Mouse (Mus musculus) embryonic facial prominence, embryonic 14.5 days (tissue): ENCODE data around the gene Fntb. TPM values are rescaled to one million over a fixed set of nuclear protein-coding genes. Genes with fewer than 3 reads are reported as not detected.
A peak's percentile ranks its signal among the peaks of the same experiment; 100 is the strongest.
"Not testable (repeated sequence)": the region's sequence is repeated elsewhere in the genome, so short reads cannot be mapped to it uniquely, and the experiment has no call there.

Source experiments
- ATAC-seq: fragments of 200-750 bp; cut with Nextera tagmentation; 2 replicates; pipeline ENCODE4 v1.8.0; 2017; ENCODE audit warnings: low read depth, moderate number of reproducible peaks, moderate TSS enrichment
- DNase-seq: peaks from one replicate; pipeline ENCODE4 v3.0.0-alpha.2; 2015; ENCODE audit warnings: low spot score
- H3K27ac ChIP-seq: fragments of 300-500 bp; sonication (generic); replicated peaks from 2 replicates; pipeline ENCODE4 v1.5.1; 2014; ENCODE audit warnings: low read depth, mild to moderate bottlenecking, low read length, moderate library complexity
- H3K27me3 ChIP-seq: fragments of 300-500 bp; sonication (generic); replicated peaks from 2 replicates; pipeline ENCODE4 v1.6.1; 2014; ENCODE audit warnings: low read length; ENCODE audit not compliant: control insufficient read depth, insufficient read depth
- H3K36me3 ChIP-seq: fragments of 300-500 bp; sonication (generic); 2 replicates; pipeline ENCODE4 v1.6.1; 2014; ENCODE audit warnings: low read length, mixed read lengths; ENCODE audit not compliant: control insufficient read depth, insufficient read depth
- H3K4me1 ChIP-seq: fragments of 300-500 bp; sonication (generic); 2 replicates; pipeline ENCODE4 v1.6.1; 2014; ENCODE audit warnings: antibody characterized with exemption, low read length; ENCODE audit not compliant: control insufficient read depth, insufficient read depth
- H3K4me2 ChIP-seq: fragments of 300-500 bp; sonication (generic); 2 replicates; pipeline ENCODE4 v1.6.1; 2014; ENCODE audit warnings: low read depth, mild to moderate bottlenecking, low read length, moderate library complexity, mixed read lengths
- H3K4me3 ChIP-seq: fragments of 300-500 bp; sonication (generic); 2 replicates; pipeline ENCODE4 v1.5.1; 2014; ENCODE audit warnings: low read depth, mild to moderate bottlenecking, low read length
- H3K9ac ChIP-seq: fragments of 300-500 bp; sonication (generic); 2 replicates; pipeline ENCODE4 v1.6.1; 2014; ENCODE audit warnings: low read depth, mild to moderate bottlenecking, low read length, moderate library complexity, mixed read lengths
- H3K9me3 ChIP-seq: fragments of 300-500 bp; sonication (generic); 2 replicates; pipeline ENCODE4 v1.6.1; 2016; ENCODE audit warnings: low read length; ENCODE audit not compliant: control insufficient read depth
- WGBS: fragments of 180-500 bp; shearing (Covaris S2); extraction: QIAGEN DNeasy Blood & Tissue Kit; methylation state at CpG from one replicate; pipeline ENCODE4 v1.1.7; 2014; 5-methylcytosine and 5-hydroxymethylcytosine counted together
- polyA plus RNA-seq: library from polyadenylated mRNA; unstranded; fragments of >200 nt; fragmentation: Nextera tagmentation; extraction: Ambion mirVana; gene quantifications from 2 replicates; pipeline ENCODE4 v1.2.1, GENCODE M21; 2014

The Fntb gene
- polyA plus RNA-seq, 1 experiment from 2014 or later = 41.4 TPM

DNA sequence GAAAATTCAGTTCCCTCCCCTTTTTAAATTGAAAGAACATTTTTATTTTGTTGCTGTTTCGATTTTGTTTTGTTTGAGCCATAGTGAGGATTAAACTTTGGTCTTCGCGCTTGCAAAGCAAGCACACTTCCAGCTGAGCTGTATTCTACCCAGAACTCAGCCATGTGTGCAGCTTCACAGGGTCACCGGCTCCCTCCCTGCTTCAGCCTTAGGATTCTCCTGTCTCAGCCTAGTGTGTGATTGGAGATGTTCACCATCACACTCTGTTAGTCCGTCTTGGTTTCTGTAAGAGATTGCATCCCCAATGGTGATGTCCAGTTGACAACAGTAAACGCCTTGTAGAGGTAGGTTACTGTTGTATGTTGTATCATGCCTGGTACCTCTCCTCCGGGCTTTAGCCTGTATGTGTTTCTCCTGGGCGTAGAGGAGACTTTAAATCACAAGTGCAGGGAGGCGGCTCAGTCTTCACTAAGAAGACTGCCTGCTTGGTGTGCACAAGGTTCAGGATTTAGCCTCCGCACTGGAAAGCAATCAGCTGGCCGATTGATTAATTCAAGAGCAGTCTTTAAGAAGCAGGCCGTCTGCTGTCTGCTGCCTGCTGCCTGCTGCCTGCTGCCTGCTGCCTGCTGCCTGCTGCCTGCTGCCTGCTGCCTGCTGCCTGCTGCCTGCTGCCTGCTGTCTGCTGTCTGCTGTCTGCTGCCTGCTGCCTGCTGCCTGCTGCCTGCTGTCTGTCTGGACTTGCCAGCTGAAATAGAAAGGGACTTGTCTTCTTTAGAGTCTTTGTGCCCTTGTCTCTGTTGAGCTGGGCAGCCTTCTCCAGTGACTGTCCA, 15.5 kb downstream of the Fntb start:
- no peak for DNase-seq
- H3K4me3 ChIP-seq = no peak overlapping the region
- no peak for ATAC-seq
- 0 out of 2 replicates have a peak, but pooled peaks cover 5% of the 10 kb centered on the region for H3K36me3 ChIP-seq
- 0 out of 2 replicates have a peak overlapping the region, but pooled peaks have one; percentile 10 for H3K27ac ChIP-seq
- H3K27me3 ChIP-seq = no peaks in the 10 kb centered on the region
- no peaks in the 10 kb centered on the region for H3K4me1 ChIP-seq
- no peaks in the 10 kb centered on the region for H3K9me3 ChIP-seq
- H3K4me2 ChIP-seq = no peak overlapping the region
- no peak overlapping the region for H3K9ac ChIP-seq
- 67% methylated on average over 12 of the region's 12 CpGs for WGBS

DNA sequence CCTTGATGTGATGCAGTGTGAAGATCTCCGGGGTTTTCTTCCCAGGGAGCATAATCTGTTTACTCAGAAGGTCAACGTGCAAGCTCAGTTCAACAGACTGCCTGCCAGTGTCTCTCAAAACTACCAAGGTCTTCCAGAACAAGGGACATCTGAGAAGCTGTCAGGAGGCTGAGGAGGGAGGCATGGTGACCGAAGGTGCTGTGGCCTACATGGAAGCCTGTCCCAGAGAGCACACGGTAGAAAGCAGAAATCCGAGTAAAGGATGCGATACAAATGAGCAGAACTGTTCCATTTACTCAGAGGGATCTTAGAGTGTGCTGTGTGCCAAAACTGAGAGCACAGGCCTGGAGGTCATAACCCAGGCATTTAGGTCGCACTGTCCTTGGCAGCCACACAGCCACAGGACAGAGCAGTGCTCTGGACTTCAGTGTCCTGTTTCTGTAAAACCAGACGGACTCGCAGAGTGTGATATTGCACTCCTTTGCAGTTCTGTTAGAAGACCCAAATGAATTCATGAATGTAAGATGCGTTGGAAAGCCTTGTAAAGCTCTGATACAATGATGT, 18.7 kb downstream of the Fntb start:
- Histone ChIP-seq H3K36me3 (no peaks in the 10 kb centered on the region), H3K4me3 (no peak overlapping the region), H3K27ac (no peak overlapping the region), H3K9ac (no peak overlapping the region), H3K4me2 (no peak overlapping the region), H3K4me1 (no peaks in the 10 kb centered on the region), H3K9me3 (no peaks in the 10 kb centered on the region), H3K27me3 (no peaks in the 10 kb centered on the region)
- 69% methylated on average over 10 of the region's 10 CpGs for WGBS
- no peak for DNase-seq
- no peak for ATAC-seq

DNA sequence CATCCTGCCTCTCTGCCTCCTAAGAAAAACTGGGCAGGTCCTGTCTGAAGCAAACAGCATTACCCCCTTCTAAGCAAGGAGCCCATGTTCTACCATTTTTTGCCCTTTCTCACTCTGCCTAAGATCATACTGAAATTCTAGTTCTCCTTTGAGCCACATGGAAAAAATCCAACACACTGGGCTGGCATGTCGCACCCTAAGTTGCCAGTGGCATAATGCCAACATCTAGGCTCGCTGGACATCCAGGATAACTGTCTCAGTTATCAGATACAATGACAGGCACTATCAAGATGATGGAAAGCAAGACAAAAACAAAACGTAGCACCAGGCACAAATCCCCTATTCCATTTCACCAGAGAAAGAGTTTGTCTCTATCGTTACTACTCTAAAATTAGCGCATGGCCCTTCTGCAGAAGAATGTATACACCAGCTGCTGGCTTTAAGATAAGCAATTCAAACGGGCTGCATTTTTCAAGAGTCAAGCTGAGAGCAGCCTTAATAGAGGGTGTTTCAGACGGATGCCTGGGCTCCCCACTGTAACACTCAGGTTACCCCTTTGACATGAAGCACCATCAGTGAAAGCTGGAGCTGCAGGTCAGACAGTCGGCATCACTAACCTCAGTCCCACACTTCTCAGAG, 25.2 kb downstream of the Fntb start:
- no peak for DNase-seq
- H3K4me1 ChIP-seq = no peaks in the 10 kb centered on the region
- no peaks in the 10 kb centered on the region for H3K9me3 ChIP-seq
- no peak overlapping the region for H3K4me2 ChIP-seq
- H3K27me3 ChIP-seq = no peaks in the 10 kb centered on the region
- H3K36me3 ChIP-seq = no peaks in the 10 kb centered on the region
- 53% methylated on average over 8 of the region's 8 CpGs for WGBS
- H3K4me3 ChIP-seq = no peak overlapping the region
- no peak for ATAC-seq
- H3K9ac ChIP-seq = no peak overlapping the region
- H3K27ac ChIP-seq = no peak overlapping the region

DNA sequence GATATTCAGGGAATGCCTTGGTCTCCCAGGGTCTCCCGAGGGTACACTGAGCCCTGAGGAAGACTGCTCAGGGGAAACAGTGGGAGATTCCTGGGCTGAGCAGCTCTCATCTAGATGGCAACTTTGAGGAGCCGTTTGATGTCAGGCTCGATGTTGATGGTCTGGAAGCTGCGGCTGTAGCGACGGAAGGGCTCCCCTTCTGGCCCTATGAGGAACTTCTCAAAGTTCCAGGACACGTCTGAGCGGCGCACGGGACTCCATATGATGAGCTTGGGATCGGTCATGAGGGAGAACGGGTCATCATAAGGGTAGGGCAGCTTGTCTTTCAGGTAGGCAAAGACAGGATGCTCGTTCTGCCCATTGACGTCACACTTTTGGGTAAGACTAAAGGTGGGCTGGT, 27.2 kb downstream of the Fntb start:
- not testable (repeated sequence) for H3K27ac ChIP-seq, H3K4me1 ChIP-seq, H3K9me3 ChIP-seq, ATAC-seq, H3K27me3 ChIP-seq, H3K36me3 ChIP-seq, DNase-seq, H3K9ac ChIP-seq, H3K4me2 ChIP-seq, H3K4me3 ChIP-seq
- WGBS = 58% methylated on average over 10 of the region's 14 CpGs

DNA sequence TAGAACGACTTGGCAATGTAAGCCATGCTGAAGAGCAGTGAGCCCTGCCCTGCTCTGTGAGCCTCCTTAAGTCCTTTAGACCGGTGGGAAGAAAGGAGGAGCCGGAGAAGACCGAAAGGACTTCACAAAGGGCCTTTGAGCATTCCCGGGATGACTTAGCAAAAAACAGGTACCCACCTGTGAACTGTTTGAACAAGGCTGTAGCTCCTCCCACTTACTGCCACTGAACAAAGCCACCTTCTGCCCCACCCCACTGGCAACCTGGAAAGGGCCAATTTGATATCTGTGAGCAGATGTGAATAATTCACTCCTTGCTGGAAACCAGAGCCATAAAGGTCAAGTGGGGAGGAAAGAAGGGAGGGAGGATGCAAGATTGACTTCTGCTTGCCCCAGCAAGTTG, 30.0 kb downstream of the Fntb start, which contains the start of gene Gpx2:
Gene Gpx2 (minus strand): TSS at position 205 of the 400 bp plus-strand sequence.
- no peak within 1 kb of the TSS for H3K4me2 ChIP-seq
- H3K4me3 ChIP-seq = no peak within 1 kb of the TSS
- no peaks in the 10 kb centered on the region for H3K4me1 ChIP-seq
- WGBS = 68% methylated on average over 5 of the region's 5 CpGs
- no peak within 1 kb of the TSS for H3K9ac ChIP-seq
- H3K36me3 ChIP-seq = 0 out of 2 replicates have a peak, but pooled peaks cover 4% of the 10 kb centered on the region
- H3K27me3 ChIP-seq = no peaks in the 10 kb centered on the region
- 0 out of 2 replicates have a peak, but pooled peaks have one; percentile 55 for ATAC-seq
- H3K27ac ChIP-seq = no peak within 1 kb of the TSS
- DNase-seq = no peak
- H3K9me3 ChIP-seq = no peaks in the 10 kb centered on the region

DNA sequence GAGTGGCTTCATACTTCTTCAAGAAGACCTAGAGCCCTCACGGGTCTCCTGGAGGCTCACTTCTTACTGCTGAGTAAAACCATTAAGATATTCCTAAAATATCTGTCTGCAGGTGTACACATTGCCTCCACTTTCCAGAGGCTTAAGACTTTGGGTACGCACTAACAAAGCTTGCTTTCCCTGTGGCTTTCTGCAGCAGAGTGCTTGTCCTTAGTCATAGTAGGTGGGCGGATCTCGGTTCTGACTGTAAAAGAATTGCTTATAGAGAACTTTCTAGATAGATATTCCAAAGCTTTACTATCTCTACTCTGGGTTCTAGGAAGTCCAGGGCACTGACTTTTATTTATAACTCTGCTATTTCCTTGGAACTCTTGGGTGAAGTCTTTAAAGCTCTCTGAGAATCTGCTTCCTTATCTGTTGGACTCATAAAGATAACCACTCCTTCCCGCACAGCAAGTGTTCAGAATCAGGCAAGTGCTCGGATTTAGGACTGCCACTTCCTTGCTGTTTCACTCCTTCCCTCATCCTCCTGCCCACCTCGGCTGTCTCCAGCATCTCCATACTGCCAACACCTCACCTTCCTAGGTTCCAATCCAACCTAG, 31.6 kb downstream of the Fntb start:
- Histone ChIP-seq H3K27ac (no peak overlapping the region), H3K36me3 (0 out of 2 replicates have a peak, but pooled peaks cover 4% of the 10 kb centered on the region), H3K9ac (no peak overlapping the region), H3K4me1 (no peaks in the 10 kb centered on the region), H3K4me2 (no peak overlapping the region), H3K9me3 (no peaks in the 10 kb centered on the region), H3K27me3 (no peaks in the 10 kb centered on the region), H3K4me3 (no peak overlapping the region)
- DNase-seq = no peak
- no peak for ATAC-seq
- WGBS = 86% methylated on average over 7 of the region's 7 CpGs

DNA sequence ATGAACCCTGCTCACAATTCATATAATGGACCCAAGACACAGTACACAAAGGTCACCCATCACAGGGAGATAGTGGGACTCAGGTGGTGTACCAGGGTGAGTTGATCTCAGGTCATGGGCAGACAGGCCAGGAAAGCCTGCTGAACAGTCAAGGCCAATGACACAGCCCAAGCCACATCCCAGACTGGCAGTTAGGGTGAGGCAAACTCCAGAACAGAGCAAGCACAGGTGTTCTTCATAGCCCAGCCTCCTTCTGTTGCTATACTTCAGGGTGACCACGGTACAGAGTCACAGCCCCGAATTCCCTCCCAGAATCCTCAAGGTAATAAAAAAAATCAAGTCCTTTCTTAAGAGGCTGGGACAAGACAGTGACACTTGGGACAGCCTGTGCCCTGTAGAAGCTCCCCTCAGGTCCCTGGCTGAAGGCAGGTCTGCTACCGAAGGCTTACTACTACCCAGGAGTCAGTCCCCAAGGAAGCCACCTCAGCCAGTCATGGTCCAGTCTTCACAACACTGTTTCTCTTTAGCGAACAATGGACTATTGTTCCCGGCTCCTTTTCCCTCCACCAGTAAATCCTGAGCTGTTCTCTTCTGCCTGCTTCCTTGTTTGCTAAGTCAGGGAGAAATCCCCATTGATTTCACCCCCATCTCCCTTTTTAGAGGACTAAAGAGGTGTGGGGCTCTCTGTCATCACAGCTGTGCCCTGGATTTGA, 32.8 kb downstream of the Fntb start:
- H3K36me3 ChIP-seq = 0 out of 2 replicates have a peak, but pooled peaks cover 4% of the 10 kb centered on the region
- H3K27ac ChIP-seq = no peak overlapping the region
- WGBS = 53% methylated on average over 5 of the region's 5 CpGs
- no peak overlapping the region for H3K4me2 ChIP-seq
- DNase-seq (no peak), ATAC-seq (no peak)
- no peaks in the 10 kb centered on the region for H3K4me1 ChIP-seq
- H3K4me3 ChIP-seq = no peak overlapping the region
- H3K9ac ChIP-seq = no peak overlapping the region
- H3K9me3 ChIP-seq = no peaks in the 10 kb centered on the region
- H3K27me3 ChIP-seq = no peaks in the 10 kb centered on the region

DNA sequence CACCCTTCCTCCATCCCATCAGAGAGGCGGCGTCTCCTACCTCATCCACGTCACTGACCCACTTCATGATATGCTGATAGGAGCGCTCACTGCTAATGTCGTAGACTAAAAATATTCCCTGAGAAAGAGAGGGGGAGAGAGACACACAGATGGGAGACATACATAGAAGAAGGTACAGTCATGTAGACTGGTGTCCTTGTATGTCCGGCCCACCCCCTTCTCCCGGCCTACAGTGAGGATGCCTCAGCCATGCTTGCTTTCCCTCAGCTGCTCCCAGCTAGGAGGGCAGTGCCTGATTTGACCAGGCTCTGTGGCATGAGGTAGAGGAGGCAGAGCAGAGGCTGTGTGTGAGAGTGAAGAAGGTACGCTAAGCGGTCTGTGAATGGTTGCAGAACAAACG, 37.6 kb downstream of the Fntb start:
- H3K9ac ChIP-seq = no peak overlapping the region
- ATAC-seq = no peak
- 89% methylated on average over 10 of the region's 10 CpGs for WGBS
- H3K4me2 ChIP-seq = no peak overlapping the region
- H3K27me3 ChIP-seq = no peaks in the 10 kb centered on the region
- DNase-seq = no peak
- no peak overlapping the region for H3K4me3 ChIP-seq
- 0 out of 2 replicates have a peak, but pooled peaks cover 4% of the 10 kb centered on the region for H3K36me3 ChIP-seq
- H3K27ac ChIP-seq = no peak overlapping the region
- no peaks in the 10 kb centered on the region for H3K9me3 ChIP-seq
- no peaks in the 10 kb centered on the region for H3K4me1 ChIP-seq
